Mouse (Mus musculus): ENCODE results near the gene Vrk2.

DNA sequence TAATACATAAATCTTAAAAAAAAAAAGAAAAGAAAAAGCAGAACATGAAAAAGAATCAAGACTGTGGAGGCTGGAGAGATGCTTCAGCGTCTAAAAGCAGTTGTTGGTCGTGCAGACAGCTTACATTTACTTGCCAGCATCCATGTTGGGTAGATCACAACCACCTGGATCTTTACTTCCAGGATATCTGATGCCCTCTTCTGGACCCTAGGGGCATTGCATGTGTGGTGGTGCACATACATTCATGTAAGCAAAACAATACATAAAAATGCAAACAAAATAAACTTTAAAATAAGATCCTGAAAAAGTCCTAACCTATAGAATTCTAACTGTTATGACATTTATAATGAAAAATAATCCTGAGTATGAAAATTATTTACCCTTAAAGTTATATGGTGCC lies 66.9 kb downstream of the Vrk2 start:
- no peak for TF ChIP-seq CTCF (IDR thresholded peaks at IDR 0.05; ENCODE audit: extremely low read depth, insufficient read length, insufficient replicate concordance, low read depth, low read length)
- no peak for TF ChIP-seq POLR2A (IDR thresholded peaks at IDR 0.05; ENCODE audit: low read depth, low read length)

All from small intestine, adult 2 months (tissue).